Mouse (Mus musculus): ENCODE data around the gene Ccdc113.

Gene Ccdc113

GRCm38 (mm10) chr8:95539487-95539886, 5.6 kb downstream of the Ccdc113 start:
- no peak for DNase-seq (ENCODE audit: low read depth in 1 of 2, low spot score in 2 of 2)

- DNase-seq (ENCODE audit: low read depth in 1 of 2, low spot score in 2 of 2), result no peak
Measured at GRCm38 (mm10) chr8:95542191-95542590, 8.3 kb downstream of the Ccdc113 start.

DNA sequence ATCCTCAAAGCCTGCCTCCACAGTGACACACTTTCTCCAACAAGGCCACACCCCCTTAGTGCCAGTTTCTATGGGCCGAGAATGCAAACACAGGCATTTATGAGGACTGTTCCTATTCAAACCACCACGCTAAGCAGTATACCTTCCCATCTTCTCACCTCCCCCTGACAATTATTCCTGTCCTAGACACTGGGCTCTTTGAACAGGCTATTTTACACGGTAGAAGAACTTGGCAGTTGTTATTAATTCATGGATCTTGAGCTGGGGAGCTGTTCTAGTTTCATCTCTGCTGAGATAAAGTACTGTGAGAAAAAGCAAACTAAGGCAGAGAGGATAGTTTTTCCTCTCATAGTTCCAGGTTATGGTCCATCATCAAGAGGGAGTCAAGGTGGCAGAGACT, 9.2 kb downstream of the Ccdc113 start:
- no peak for DNase-seq (ENCODE audit: low read depth in 1 of 2, low spot score in 2 of 2)

DNA sequence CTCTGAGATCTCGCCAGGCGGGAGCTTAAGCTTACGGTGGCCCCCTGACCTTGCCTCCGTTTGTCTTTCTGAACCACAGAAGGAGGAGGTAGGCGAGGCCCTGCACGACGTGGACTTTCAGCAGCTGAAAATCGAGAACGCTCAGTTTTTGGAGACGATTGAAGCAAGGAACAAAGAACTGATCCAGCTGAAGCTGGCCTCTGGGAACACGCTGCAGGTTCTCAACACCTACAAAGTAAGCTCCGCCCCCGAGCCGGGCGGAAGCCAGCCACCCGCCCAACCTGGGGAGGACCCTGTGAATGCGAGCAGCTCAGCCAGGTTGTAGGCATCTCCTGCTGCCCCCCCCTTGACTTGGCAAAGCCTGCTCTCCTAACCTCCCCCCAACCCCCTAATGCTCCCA, 11.9 kb downstream of the Ccdc113 start:
- DNase-seq (ENCODE audit: low read depth in 1 of 2, low spot score in 2 of 2), result no peak

- DNase-seq (ENCODE audit: low read depth in 1 of 2, low spot score in 2 of 2), result no peak
Measured at GRCm38 (mm10) chr8:95546986-95547385, 13.1 kb downstream of the Ccdc113 start.

GRCm38 (mm10) chr8:95547931-95548330, 14.0 kb downstream of the Ccdc113 start:
- no peak for DNase-seq (ENCODE audit: low read depth in 1 of 2, low spot score in 2 of 2)

DNA sequence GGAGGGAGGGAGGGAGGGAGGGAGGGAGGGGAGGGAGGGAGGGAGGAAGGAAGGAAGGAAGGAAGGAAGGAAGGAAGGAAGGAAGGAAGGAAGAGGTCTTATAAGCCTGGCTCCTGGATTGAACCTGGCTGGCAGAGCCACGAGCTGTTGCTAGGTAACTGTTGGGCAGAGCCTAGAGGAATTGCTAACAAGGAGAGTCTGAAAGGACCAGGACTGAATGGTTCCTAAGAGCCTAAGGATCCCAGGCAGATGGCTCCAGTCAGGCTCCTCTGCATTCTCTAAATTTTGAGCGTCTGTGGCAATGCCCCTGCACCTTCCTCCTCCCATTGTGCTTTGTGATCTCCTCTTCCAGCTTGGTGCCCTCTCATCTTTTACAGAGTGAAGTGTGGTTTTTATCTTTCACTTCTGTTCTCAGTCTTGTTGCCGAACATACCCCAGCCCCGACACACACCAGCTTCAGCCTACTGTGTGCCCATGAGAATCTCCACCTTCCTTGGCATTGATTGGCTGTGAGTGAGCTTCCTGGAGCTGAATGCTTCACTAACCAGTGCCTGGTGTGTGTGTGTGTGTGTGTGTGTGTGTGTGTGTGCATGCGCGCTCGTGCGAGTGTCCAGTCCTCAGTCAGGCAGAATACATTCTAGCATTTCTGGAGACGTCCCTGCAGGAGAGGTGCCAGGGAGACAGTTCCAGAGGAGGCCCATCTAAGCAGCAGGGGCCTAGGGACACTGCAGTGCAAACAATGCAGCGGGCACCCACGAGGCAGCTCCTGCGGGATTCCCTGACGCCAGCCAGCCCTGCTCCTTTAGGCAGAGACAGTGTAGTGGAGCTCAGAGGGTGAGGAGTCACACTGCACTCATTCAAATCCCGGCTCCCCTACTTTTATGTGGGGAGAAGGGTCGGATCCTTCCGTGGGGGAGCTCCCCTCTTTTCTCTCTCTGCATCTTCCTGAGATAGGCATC, 16.3 kb downstream of the Ccdc113 start:
- no peak for DNase-seq (ENCODE audit: low read depth in 1 of 2, low spot score in 2 of 2)

DNA sequence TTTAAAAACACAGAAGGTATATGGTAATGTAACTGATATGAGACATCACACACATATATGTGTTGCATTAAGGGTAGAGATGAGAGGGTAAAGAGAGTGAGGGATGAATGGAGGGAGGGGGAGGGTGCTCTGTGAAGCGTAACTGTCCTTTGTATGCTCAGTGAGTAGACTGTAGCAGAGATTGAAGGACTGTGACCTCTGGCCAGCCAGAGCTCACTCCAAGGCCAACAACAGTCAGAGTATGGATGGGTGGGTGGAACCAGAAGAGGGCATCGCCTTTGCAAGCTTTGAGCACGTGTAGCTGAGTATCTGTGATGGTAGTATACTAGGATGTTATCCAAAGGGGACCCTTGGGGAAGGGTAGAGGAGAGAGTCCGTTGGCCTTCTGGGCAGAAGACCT, 17.7 kb downstream of the Ccdc113 start:
- no peak for DNase-seq (ENCODE audit: low read depth in 1 of 2, low spot score in 2 of 2)

GRCm38 (mm10) chr8:95555963-95556362, 22.1 kb downstream of the Ccdc113 start:
- no peak for DNase-seq (ENCODE audit: low read depth in 1 of 2, low spot score in 2 of 2)

GRCm38 (mm10) chr8:95566217-95566616, 32.3 kb downstream of the Ccdc113 start:
- DNase-seq (ENCODE audit: low read depth in 1 of 2, low spot score in 2 of 2), result no peak

- no peak for DNase-seq (ENCODE audit: low read depth in 1 of 2, low spot score in 2 of 2)
Measured at GRCm38 (mm10) chr8:95566809-95567208, 32.9 kb downstream of the Ccdc113 start.

DNA sequence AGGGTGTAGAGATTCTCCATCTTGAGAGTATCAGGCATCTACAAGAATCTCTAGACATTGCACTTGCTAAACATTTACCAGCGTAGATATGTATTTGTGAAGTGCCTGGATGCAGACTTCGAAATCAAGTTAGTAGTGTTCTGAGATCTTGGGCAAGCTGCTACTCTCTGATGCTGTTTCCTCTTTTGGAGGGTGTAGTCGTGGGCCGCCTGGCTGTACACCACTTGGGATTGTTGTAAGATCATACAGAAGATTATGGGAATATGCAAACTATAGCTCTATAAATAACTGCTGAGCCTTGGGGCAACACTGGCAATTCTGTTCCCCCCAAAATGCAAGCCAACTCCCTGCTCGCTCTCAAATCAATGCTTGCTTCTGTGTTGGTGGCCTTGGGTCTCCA, 39.3 kb downstream of the Ccdc113 start:
- no peak for DNase-seq (ENCODE audit: low read depth in 1 of 2, low spot score in 2 of 2)

- no peak for DNase-seq (ENCODE audit: low read depth in 1 of 2, low spot score in 2 of 2)
Measured at GRCm38 (mm10) chr8:95576240-95576639, 42.4 kb downstream of the Ccdc113 start, which contains the start of gene Prss54. Gene Prss54 (minus strand): TSS chr8:95576340.

DNA sequence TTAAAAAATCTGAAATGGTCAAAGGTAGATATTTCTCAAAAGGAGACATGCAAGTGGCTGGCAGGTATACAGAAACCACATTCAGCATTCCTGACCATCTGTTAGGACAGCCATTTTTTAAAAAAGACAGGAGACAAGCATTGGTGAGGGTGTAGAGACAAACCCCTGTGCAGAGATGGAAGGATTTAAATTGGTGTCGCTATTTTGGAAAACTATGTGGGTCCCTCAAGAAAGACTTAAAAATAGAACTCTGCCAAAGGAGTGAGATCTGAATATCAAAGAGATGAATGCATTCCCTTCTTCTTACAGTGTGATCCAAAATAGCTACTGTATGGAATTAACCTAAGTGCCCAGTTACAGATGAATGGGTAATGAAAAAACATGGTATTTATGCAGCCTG, 53.5 kb downstream of the Ccdc113 start:
- no peak for DNase-seq (ENCODE audit: low read depth in 1 of 2, low spot score in 2 of 2)

- no peak for DNase-seq (ENCODE audit: low read depth in 1 of 2, low spot score in 2 of 2)
Measured at GRCm38 (mm10) chr8:95589282-95589681, 55.4 kb downstream of the Ccdc113 start.

GRCm38 (mm10) chr8:95590539-95590938, 56.7 kb downstream of the Ccdc113 start:
- no peak for DNase-seq (ENCODE audit: low read depth in 1 of 2, low spot score in 2 of 2)

DNA sequence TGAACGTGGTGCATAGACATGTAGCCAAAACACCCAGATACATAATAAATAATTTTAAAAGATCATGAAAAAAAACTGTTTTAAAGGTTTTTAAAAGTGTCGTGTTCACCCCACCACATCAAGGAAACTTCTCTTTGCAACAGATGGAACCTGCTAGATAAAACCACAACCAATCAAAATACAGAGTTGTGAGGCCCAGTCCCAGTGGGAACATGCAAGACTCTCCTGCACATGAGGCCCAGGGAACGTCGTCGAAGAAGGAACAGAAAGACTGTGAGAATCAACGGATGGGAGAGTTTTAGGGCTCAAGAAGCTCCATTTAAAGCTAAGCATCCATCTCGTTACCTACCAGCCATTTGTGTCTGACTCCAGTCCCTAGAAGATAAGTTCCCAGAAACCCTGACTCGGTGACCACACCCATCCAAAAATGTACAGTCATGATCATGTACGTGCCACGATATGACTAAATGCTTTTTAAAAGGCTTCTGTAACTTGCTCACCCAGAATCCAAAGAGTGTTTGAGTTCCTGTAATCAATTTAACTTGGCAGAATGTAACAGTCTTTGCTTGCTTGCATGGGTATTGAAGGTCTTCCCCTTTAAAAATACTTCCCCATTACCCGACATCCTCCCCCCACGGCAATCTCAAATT, 58.4 kb downstream of the Ccdc113 start:
- DNase-seq (ENCODE audit: low read depth in 1 of 2, low spot score in 2 of 2), result no peak

DNA sequence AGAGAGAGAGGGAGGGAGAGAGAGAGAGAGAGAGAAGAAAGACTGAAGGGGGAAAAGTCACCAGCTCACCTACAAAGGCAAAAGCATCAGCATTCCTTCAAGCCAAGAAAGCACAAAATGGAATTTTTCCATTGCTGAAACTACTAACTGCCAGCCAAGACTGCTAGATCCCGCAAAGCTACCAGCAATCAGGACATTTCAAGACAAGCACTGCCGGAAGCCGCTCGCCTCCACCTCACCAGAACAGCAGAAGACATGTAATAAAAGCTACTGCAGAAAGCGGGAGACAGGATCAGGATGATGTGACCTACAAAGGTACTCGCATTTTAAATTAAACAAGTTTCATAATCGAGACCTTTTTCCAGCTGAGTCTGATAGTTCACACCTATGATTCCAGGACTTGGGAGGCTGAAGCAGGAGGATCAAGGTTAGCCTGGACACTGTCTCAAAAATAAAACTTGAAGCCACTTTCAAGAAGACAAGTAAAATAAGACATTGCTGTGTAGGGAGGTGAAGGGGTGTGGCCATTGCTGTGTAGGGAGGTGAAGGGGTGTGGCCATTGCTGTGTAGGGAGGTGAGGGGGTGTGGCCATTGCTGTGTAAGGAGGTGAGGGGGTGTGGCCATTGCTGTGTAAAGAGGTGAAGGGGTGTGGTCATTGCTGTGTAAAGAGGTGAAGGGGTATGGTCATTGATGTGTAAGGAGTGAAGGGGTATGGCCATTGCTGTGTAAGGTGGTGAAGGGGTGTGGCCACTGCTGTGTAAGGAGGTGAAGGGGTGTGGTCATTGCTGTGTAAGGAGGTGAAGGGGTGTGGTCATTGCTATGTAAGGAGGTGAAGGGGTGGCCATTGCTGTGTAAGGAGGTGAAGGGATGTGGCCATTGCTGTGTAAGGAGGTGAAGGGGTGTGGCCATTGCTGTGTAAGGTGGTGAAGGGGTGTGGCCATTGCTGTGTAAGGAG, 59.8 kb downstream of the Ccdc113 start:
- no peak for DNase-seq (ENCODE audit: low read depth in 1 of 2, low spot score in 2 of 2)

DNA sequence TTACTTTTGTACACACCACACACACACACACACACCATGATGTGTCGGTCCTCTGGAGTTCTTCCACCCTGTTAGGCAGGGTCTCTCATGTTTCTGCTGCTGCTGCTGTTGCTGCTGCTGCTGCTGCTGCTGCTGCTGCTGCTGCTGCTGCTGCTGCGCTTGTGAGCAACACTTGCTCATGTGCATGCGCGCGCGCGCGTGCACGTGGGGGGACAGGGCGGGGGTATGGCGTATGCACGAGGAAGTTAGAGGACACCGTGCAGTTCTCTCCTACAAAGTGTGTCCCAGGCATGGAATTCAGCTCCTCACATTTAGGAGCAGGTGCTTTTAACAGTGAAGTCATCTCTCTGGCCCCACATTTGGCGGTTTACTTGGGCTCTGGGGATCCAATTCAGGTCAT, 61.2 kb downstream of the Ccdc113 start:
- DNase-seq (ENCODE audit: low read depth in 1 of 2, low spot score in 2 of 2), result no peak

DNA sequence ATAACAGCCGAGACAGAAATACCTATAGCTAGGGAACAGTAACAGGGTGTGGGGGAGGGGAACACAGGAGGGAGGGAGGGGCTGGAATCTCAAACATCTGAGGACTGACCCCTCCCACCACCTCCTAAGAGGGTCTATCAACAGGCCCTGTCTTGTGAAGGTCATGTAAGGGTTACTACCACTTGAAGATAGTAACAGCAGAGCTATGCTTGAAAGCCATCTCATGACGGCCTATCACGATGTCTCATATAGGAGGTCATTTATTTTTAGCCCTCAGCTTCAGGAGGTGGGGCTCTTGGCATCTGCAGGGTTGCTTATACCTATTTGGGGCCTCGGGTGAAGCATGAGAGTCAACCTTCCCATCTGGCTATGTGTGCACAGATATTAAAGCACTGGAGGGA, 63.0 kb downstream of the Ccdc113 start:
- DNase-seq (ENCODE audit: low read depth in 1 of 2, low spot score in 2 of 2), result no peak

GRCm38 (mm10) chr8:95599861-95600260, 66.0 kb downstream of the Ccdc113 start:
- DNase-seq (ENCODE audit: low read depth in 1 of 2, low spot score in 2 of 2), result no peak

All from monocyte, adult 2 months (primary cell).